Mouse (Mus musculus): Measurements from ENCODE around the gene Dus1l.
"Not testable (repeated sequence)": the region's sequence is repeated elsewhere in the genome, so short reads cannot be mapped to it uniquely, and the experiment has no call there.

GRCm38 (mm10) chr11:120788460-120788859 lies 7.7 kb downstream of the Dus1l start:
- not testable (repeated sequence) for TF ChIP-seq CTCF (IDR thresholded peaks at IDR 0.05; ENCODE audit: insufficient read depth, low read length); POLR2A (IDR thresholded peaks at IDR 0.05; ENCODE audit: borderline replicate concordance, extremely low read depth, low read depth, low read length)
